Mouse (Mus musculus) liver, adult 2 months (tissue): ENCODE data around the gene Hoxd4. TPM values are rescaled to one million over a fixed set of nuclear protein-coding genes. Genes with fewer than 3 reads are reported as not detected.

ENCODE experiments used
- DNase-seq: peaks from one replicate; pipeline ENCODE4 v3.0.0-alpha.2; 2011; ENCODE audit warnings: low read depth, low spot score; ENCODE audit errors: extremely low read depth
- H3K27ac ChIP-seq: fragments of 200-500 bp; replicated peaks from 2 replicates; pipeline ENCODE4 v1.5.1; 2012; ENCODE audit warnings: low read depth, mild to moderate bottlenecking, control low read depth, inconsistent platforms, low read length; ENCODE audit not compliant: insufficient read depth
- H3K27me3 ChIP-seq: fragments of 200-500 bp; 2 replicates; pipeline ENCODE4 v1.6.1; 2012; ENCODE audit warnings: mild to moderate bottlenecking, moderate library complexity, low read length, inconsistent platforms; ENCODE audit not compliant: control insufficient read depth, insufficient read depth
- H3K36me3 ChIP-seq: fragments of 200-500 bp; 2 replicates; pipeline ENCODE4 v1.6.1; 2012; ENCODE audit warnings: low read length, inconsistent platforms; ENCODE audit not compliant: control insufficient read depth, insufficient read depth
- H3K4me1 ChIP-seq: fragments of 200-500 bp; 2 replicates; pipeline ENCODE4 v1.6.1; 2011; ENCODE audit warnings: low read length; ENCODE audit not compliant: control insufficient read depth, insufficient read depth
- H3K4me3 ChIP-seq: fragments of 200-500 bp; 2 replicates; pipeline ENCODE4 v1.5.1; 2011; ENCODE audit warnings: low read depth, mild to moderate bottlenecking, control low read depth, low read length, moderate library complexity; ENCODE audit not compliant: insufficient read depth
- H3K79me2 ChIP-seq: fragments of 200-500 bp; 2 replicates; pipeline ENCODE4 v1.6.1; 2012; ENCODE audit warnings: inconsistent platforms, mild to moderate bottlenecking, low read length, moderate library complexity; ENCODE audit not compliant: control insufficient read depth, insufficient read depth
- H3K9ac ChIP-seq: fragments of 200-500 bp; 2 replicates; pipeline ENCODE4 v1.6.1; 2012; ENCODE audit warnings: low read depth, mild to moderate bottlenecking, control low read depth, inconsistent platforms, low read length
- CTCF ChIP-seq: fragments of 200-500 bp; IDR thresholded peaks from 2 replicates; pipeline ENCODE4 v1.5.1; 2011; ENCODE audit warnings: low read depth, low read length, control low read depth
- POLR2A ChIP-seq: fragments of 200-500 bp; IDR thresholded peaks from 2 replicates; pipeline ENCODE4 v1.6.1; 2011; ENCODE audit warnings: low read length, control low read depth; ENCODE audit not compliant: insufficient read depth; ENCODE audit errors: extremely low read depth
- WGBS: fragments of 180-500 bp; shearing (Covaris S2); methylation state at CpG from one replicate; pipeline ENCODE4 v1.1.7; 2018; 5-methylcytosine and 5-hydroxymethylcytosine counted together
- polyA plus RNA-seq: library from polyadenylated mRNA; depleted of rRNA; stranded (reverse); fragments of >200 nt; gene quantifications from 2 replicates; pipeline ENCODE4 v1.2.3, GENCODE M21; 2012
- total RNA-seq: library from RNA; depleted of rRNA; stranded (reverse); fragments of >200 nt; gene quantifications from 2 replicates; pipeline ENCODE4 v1.2.3, GENCODE M21; 2014

Hoxd4 gene
- total and polyA plus RNA-seq, 2 experiments: 0.05 to 0.09 TPM

DNA sequence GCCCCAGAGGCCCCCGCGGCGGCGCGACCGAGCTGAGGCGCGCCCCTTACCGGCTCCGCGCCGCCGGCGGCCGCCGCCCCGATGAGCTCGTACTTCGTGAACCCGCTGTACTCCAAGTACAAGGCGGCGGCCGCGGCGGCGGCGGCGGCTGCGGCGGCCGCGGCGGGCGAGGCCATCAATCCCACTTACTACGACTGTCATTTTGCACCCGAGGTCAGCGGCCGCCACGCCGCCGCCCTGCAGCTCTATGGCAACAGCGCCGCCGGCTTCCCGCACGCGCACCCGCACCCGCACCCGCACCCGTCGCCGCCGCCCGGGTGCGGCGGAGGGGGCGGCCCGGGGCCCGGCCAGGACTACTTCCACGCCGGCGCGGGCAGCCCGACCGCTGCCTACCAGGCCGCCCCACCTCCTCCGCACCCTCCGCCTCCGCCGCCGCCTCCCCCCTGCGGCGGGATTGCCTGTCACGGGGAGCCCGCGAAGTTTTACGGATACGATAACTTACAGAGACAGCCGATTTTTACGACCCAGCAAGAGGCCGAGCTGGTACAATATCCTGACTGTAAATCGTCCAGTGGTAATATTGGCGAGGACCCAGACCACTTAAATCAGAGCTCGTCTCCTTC is 6.2 kb upstream of the Hoxd4 start:
- no peak for DNase-seq
- Histone ChIP-seq H3K27me3 (peaks cover 43% of the 10 kb centered on the region), H3K27ac (no peak overlapping the region), H3K4me1 (no peaks in the 10 kb centered on the region), H3K36me3 (no peaks in the 10 kb centered on the region), H3K9ac (no peak overlapping the region), H3K79me2 (no peaks in the 10 kb centered on the region), H3K4me3 (no peak overlapping the region; the same call in 1 of the 2 replicates)
- WGBS: 2% methylated on average over 69 of the region's 85 CpGs
- TF ChIP-seq POLR2A (no peak), CTCF (no peak)

DNA sequence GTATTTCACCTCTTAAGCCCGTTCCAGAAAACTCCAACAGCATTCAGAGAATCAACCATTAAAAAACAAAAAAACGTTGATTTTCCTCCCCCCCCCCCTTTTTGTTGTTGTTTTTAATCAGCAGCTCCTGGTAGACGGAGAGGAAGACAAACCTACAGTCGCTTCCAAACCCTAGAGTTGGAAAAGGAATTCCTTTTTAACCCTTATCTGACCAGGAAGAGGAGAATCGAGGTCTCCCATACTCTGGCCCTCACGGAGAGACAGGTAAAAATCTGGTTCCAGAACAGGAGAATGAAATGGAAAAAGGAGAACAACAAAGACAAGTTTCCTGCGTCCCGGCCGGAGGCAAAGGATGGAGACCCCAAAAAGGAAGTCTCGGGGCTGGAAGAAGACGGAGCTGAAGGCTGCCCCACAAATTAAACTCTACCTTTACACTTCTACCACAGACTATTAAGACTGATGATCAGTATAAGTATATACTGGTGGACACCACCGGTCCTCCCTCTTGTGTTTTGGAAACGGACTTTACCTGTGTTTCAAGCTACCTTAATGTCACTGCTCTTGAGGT is 5.3 kb upstream of the Hoxd4 start:
- Histone ChIP-seq H3K27me3 (peaks cover 45% of the 10 kb centered on the region), H3K27ac (no peak overlapping the region), H3K79me2 (no peaks in the 10 kb centered on the region), H3K9ac (no peak overlapping the region), H3K36me3 (no peaks in the 10 kb centered on the region), H3K4me3 (no peak overlapping the region), H3K4me1 (no peaks in the 10 kb centered on the region)
- TF ChIP-seq CTCF: no peak
- 8% methylated on average over 13 of the region's 13 CpGs for WGBS
- no peak for DNase-seq

DNA sequence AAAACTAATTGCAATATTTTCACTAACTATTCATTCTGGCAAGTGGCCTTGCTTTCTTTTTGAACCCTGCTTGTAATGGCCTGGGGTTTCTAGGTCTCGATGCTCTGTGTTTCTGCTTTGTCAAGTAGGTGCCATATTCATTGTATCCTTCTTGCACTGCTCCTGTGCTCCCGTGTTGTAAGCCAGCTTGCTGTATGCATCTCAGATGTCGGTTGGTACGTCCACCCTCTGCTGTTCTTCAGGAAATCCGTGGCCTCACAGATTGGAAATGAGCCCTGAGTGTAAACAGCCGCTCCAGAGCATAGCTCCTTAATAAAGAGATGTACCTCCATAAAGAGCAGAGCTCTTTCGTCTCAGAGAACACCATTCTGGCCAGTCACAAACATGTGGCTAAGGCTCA is 4.1 kb upstream of the Hoxd4 start:
- Histone ChIP-seq H3K27me3 (peaks cover 53% of the 10 kb centered on the region), H3K4me3 (no peak overlapping the region), H3K27ac (no peak overlapping the region), H3K79me2 (no peaks in the 10 kb centered on the region), H3K9ac (no peak overlapping the region), H3K4me1 (no peaks in the 10 kb centered on the region), H3K36me3 (no peaks in the 10 kb centered on the region)
- WGBS: 22% methylated on average over 7 of the region's 7 CpGs
- no peak for TF ChIP-seq CTCF
- no peak for TF ChIP-seq POLR2A
- no peak for DNase-seq

DNA sequence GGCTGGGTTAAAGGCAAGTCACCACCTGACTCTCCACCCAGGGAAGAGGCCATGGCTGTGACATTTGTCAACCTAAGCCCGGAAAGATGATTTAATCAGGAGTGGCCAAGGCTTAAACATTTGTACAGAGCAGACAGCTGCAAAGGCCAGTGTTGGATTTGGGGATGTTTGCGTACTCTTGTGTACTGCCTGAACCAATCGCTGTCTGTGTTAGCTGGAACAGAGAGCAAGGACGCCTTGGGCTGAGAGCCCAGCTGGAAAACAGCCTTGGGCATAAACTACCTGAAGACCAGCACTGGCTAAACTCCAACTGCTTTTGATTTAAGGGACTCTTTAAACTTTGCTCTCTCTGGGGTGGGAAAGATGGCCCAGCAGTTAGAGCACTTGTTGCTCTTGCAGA is 3.1 kb upstream of the Hoxd4 start:
- DNase-seq: no peak
- no peak overlapping the region for H3K9ac ChIP-seq
- TF ChIP-seq POLR2A: no peak
- no peak for TF ChIP-seq CTCF
- no peaks in the 10 kb centered on the region for H3K36me3 ChIP-seq
- 15% methylated on average over 4 of the region's 4 CpGs for WGBS
- no peak overlapping the region for H3K27ac ChIP-seq
- H3K4me3 ChIP-seq: no peak overlapping the region
- peaks cover 55% of the 10 kb centered on the region for H3K27me3 ChIP-seq
- no peaks in the 10 kb centered on the region for H3K79me2 ChIP-seq
- no peaks in the 10 kb centered on the region for H3K4me1 ChIP-seq

GRCm38 (mm10) chr2:74709465-74710419 is 2.0 kb upstream of the Hoxd4 start:
- no peak for DNase-seq
- 12% methylated on average over 5 of the region's 5 CpGs for WGBS

More at GRCm38 (mm10) chr2:74709465-74710419, 2.0 kb upstream of the Hoxd4 start:
- TF ChIP-seq CTCF (no peak), POLR2A (no peak)
- H3K27ac ChIP-seq: no peak overlapping the region
- H3K4me3 ChIP-seq: no peak overlapping the region
- no peaks in the 10 kb centered on the region for H3K36me3 ChIP-seq
- no peaks in the 10 kb centered on the region for H3K79me2 ChIP-seq
- H3K9ac ChIP-seq: no peak overlapping the region
- H3K27me3 ChIP-seq: peaks cover 48% of the 10 kb centered on the region
- H3K4me1 ChIP-seq: no peaks in the 10 kb centered on the region
